Mouse (Mus musculus) ovary, postnatal 14 days (tissue): ENCODE data around the gene Ap1s1.
A peak's percentile ranks its signal among the peaks of the same experiment; 100 is the strongest.

Source experiments
- DNase-seq: peaks from one replicate; pipeline ENCODE4 v3.0.0; 2022; ENCODE audit warnings: low spot score

The Ap1s1 gene

DNA sequence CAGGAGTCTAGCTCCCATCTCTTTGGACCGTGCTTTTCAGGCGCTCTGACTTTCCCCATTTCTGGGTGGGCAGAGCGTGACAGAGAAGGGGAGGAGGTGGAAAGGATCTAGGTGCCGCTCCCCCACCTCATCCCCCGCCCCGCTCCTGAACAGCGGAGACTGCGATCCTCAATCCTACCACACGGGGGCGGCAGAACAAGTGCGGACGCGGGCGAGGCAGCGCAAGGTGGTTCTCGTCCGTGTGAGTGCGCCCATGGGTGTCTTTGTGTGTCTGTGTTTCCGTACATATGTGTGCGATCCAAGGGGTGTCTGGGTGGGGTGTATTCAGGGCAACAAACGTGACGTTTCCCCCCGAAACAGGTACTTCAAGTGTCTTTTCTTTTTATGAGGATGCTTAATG is 20.8 kb downstream of the Ap1s1 start:
- DNase-seq, result peak; percentile 85

DNA sequence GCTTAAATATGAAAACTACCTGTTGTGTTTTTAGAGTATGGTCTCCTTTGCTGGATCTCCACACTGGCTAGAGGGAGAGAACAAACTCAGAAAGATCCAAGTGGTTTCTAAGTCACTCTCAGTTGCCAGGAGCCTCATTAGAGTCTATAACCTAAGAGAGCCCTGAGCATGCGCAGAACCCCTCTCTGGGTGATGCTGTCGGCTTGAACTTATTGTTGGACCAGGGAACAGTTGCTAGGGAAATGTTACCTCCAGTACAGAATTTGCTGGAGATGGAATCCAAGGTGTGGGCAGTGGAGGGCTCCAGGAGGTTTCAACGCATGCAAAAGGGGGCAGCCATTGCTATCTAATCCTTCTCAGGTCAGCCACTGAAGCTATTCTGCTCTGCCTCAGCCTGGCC is 21.6 kb downstream of the Ap1s1 start:
- DNase-seq, result no peak

DNA sequence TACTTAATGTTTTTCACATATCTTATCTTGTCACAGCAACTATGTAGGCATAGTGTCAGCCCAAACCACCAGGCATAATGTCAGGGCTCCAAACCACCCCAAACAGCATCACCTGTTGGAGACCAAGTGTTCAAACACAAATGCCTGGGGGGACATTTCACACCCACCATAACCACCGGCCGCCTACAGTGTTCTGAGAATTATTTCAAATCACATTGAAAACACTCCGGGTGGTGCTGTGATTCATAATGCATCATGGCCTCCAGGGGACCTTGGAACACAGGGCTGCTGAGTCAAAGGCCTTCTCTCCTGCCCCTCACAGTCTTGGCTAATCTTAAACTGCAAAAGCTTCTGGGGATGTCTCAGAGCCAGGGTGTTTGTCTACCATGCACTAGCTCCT is 30.0 kb downstream of the Ap1s1 start:
- DNase-seq, result no peak

DNA sequence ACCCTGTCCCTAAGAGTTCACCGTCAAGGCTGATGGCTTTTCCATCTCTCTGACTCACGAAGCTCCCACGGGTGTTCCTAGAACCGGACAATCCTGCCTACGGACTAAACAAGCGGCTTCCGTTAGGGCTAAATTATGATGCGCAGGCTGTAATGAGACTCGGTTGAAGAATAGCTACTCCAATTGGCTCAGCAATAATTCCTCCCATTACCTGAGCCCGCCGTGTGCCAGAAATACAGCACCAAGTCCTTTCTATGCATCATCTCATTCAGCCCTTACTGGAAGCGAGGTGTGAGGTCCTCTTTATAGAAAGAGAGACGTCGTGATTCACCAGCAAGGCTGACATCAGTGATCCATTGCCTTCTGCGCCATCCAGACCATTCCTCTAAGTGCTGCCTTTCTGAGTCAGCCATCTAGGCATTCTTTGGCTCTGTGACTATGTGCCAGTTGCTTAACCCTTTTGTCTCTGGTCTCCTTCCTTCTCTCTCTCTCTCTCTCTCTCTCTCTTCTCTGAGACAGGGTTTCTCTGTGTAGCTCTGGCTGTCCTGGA is 33.5 kb downstream of the Ap1s1 start:
- DNase-seq, result no peak

DNA sequence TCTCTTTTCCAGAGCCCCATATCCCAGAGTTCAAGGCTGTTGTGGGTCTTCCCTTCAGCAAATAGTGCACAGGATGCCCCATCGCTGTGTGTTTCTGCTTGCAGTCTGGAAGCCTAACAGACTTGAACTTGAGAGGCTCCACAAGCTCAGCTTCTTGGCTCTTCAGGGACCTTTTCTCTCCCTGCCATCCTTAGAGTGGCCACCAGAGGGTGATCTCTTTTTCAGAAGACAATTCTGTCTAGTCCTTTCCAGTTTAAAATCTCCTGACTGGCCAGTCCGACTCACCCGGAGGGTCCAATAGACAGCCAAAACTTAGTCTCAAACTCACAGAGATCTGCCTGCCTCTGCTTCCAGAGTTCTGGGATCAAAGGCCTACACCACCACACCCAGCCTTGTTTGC is 35.9 kb downstream of the Ap1s1 start:
- peak; percentile 38 for DNase-seq

DNA sequence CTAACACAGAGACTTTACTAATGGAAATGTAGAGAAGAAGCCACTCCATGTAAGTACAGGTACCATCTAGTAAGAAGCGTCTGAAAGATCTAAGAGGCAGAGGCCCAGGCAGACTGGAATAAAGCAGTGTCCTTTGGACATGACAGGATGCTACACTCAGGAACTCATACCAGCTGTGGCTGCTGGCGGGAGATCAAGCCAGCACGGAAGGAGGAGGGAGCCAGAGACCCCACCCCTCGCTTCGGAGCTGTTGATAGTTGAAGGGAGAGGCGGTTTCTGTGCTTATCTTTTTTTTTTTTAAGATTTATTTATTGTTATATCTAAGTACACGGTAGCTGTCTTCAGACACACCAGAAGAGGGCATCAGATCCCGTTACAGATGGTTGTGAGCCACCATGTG is 38.7 kb downstream of the Ap1s1 start:
- no peak for DNase-seq

DNA sequence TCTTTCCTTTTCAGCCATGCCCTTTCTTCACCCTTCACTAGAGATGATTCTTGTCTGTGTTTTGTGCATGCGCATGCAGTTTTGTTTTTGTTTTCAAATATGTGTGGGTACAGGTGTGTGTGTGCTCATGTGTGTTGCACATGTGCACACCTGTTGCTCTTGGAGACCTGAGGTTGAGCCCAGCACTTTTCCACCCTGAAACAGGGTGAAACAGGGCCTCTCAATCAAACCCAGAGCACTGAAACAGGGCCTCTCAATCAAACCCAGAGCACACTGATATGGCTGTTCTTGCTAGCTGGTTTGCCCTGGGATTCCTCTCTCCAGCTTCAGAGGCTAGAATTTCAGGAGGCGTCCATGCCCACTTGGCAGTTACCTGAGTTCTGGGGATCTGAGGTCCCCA is 45.3 kb downstream of the Ap1s1 start:
- DNase-seq, result no peak

DNA sequence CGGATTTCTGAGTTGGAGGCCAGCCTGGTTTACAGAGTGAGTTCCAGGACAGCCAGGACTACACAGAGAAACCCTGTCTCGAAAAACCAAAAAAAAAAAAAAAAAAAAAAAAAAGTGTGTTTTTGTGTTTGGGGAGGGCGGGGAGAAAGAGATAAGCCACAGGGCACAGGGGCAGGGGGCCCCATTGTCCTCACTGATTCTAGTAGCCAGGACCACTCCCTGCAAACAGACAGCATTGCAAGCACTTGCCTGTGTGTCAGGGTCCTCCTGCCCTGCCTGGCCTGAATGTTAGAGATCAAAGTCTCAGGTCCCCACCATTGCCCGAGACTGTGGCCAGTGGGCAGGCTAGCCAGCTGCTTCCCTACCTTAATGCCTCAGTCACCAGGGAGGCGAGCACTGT is 46.5 kb downstream of the Ap1s1 start:
- DNase-seq, result no peak

DNA sequence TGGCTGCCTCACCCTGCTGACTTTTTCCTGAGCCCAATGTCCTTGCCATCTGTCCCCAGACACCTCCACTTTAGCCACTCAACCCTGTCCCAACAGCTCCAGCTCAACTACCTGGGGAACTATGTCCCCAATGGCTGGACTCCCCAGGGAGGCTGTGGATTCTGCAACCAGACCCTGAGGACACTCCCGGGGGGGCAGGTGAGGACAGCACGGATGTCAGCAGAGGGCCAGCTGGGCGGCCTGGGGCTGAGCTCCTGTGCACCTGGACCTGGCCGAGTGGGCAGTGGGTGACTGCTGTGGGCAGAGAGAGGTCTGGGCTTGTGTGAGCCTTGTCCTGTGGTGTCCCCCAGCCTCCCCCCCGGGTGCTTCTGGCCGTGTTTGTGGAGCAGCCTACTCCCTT is 56.1 kb downstream of the Ap1s1 start:
- DNase-seq, result no peak

DNA sequence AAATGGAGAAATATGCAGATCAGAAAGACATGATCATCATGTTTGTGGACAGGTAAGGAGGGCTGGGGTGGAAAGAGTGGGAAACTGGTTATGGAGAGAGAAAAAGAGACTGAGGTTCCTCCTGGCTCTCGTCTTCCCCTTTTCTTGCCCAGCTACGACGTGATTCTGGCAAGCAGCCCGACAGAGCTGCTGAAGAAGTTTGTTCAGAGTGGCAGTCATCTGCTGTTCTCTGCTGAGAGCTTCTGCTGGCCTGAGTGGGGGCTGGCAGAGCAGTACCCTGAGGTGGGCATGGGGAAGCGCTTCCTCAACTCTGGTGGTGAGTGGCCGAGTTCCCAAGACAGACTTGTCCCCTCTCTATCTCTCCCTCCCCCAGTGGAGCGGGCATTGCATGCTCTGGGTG is 57.5 kb downstream of the Ap1s1 start:
- DNase-seq, result no peak

DNA sequence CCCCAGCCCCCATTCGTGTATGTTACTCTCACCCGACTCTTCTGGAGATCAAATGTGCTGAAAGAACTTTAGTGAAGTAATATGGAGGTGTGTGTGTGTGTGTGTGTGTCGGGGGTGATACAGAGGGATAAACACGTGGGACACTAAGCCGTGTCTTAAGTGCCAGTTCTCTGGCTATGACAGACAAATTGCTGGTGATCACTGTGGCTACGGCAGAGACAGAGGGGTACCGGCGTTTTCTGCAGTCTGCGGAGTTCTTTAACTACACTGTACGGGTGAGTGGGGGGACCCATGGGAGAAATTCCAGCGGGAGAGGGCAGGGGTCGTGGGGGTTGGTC is 58.0 kb downstream of the Ap1s1 start, which contains the start of gene Znhit1:
Znhit1 (minus strand) TSS at position 88 of the 338 bp plus-strand sequence.
- no peak for DNase-seq

DNA sequence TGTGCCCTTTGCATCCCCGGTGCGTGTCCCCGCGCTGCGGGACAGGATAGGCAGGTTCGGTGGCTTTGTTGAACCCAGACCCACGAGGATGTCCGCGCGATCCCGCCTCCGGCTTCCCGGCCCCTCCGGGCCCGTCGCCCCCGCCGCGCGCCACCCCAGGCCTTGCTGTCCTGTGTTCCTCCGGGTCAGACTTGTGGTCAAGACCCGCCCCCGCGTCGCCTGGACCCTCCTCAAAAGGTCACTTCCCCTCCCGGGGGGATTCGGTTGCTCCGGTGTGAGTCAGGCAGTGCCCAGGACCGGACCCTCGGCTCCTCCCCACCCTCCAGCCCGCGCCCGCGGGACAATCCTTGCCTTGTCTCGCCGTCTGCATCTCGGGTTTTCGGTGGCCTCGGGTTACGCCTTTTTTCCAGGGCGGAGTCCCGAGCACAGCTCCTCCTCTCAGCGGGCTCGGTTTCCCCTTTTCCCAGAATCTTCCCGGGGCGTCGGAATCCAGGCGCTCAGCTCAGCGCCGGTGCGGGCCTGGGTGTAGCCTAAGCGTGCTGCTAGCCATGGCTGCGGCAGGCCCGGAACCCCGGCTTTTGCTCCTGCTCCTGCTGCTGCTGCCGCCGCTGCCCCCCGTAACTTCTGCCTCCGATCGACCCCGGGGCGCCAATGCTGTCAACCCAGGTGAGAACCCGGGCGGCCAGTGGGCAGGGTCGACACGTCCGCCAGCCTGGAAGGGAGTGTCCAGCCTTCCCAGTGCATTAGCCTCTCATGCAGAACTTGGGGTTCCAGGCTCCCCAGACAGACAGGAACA is 58.6 kb downstream of the Ap1s1 start:
- peak; percentile 69 for DNase-seq

DNA sequence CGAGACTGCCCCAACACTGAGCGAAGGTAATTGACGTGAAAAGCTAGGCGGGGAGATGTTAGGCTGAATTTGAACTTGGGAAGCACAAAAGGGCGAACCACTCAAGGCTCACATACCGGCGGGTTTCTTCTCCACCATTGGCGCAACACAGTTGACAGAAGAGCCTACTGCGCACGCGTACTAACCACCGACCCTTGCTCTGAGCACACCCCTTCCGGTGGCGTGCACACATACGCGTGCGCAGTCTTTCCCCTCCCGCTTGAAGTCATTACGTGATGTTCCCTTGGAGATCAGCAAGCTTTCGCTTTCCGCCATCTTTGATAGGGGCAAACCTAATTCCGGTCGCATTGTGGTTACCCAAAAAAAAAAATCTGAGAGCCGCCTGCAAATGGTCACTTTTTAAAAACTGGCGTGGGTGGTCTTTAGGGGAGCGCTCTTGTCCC is 59.2 kb downstream of the Ap1s1 start, which contains the start of gene Plod3:
Plod3 (plus strand) TSS at position 325 of the 443 bp plus-strand sequence.
- peak; percentile 85 for DNase-seq
